Mouse (Mus musculus) layer of hippocampus, adult 2 months (tissue): ENCODE results near the gene Clec12b. TPM values are rescaled to one million over a fixed set of nuclear protein-coding genes. Genes with fewer than 3 reads are reported as not detected.

Experiments used
- DNase-seq, 2 experiments: peaks; one replicate each; pipeline ENCODE4 v3.0.0; 2022; ENCODE audit warnings: low spot score in 2 of 2
- H3K27ac ChIP-seq: fragments of 200-600 bp; 2 replicates; pipeline ENCODE4 v1.8.1; 2022
- H3K4me3 ChIP-seq: fragments of 200-600 bp; 2 replicates; pipeline ENCODE4 v1.8.1; 2022; ENCODE audit warnings: mild to moderate bottlenecking
- CTCF ChIP-seq: fragments of 200-600 bp; conservative IDR thresholded peaks from 2 replicates; pipeline ENCODE4 v1.8.1; 2022; ENCODE audit warnings: antibody characterized with exemption, mild to moderate bottlenecking, moderate library complexity
- long read RNA-seq, 2 experiments: library from polyadenylated mRNA; stranded (forward); transcript quantifications; one replicate each; pipeline ENCODE4 v2.0.0; 2021; ENCODE audit warnings: borderline mapping rate in 2 of 2
- total RNA-seq, 2 experiments: library from RNA; stranded (reverse); gene quantifications; 2 replicates each; pipeline ENCODE4 v1.2.3; 2021

Clec12b gene
- total RNA-seq: not detected
- long read RNA-seq, experiment 1: 0 reads
- long read RNA-seq, experiment 2: 0 reads

DNA sequence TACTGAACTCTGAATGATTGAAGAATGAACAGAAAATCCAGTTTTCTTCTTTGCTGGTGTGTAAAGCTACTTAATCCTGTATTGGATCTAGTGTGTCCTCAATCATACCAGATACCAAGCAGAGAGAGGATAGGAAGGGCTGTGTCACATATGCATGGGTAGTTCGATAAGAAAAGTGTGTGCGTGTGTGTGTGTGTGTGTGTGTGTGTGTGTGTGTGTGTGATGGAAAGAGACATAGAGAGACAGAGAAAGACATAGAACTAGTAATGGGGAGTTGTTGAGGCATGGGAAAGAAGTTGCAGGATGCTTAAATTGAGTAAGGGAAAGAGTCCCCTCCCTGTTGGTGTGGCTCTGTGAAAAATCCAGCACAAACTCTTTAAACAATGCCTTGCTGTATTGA is at the start of gene Clec12b:
Gene Clec12b (minus strand): TSS at position 101 of the 400 bp plus-strand sequence.
- Histone ChIP-seq H3K4me3 (no peak within 1 kb of the TSS), H3K27ac (no peak within 1 kb of the TSS)
- no peak for TF ChIP-seq CTCF
- DNase-seq: no peak

DNA sequence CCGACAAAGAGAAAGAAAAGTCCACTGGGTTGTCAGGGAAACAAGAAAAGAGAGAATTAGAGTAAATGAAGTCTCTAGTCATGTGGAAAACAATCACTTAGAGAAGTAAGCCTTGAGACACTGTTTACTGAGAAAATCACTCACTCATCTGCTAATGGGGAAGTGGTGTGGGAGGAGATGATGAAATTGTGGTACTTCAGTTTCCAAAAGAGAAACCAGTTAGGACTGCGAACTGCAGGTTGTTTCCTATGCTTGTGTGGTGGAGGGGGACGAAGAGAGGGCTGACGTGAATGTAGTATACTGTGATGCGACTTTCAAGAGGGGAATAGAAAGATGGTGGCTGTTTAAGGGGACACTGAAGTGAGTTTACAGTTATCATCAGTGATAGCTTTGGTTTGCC is 48.6 kb upstream of the Clec12b start:
- no peak for DNase-seq
- Histone ChIP-seq H3K4me3 (no peak overlapping the region), H3K27ac (no peak overlapping the region)
- no peak for TF ChIP-seq CTCF

DNA sequence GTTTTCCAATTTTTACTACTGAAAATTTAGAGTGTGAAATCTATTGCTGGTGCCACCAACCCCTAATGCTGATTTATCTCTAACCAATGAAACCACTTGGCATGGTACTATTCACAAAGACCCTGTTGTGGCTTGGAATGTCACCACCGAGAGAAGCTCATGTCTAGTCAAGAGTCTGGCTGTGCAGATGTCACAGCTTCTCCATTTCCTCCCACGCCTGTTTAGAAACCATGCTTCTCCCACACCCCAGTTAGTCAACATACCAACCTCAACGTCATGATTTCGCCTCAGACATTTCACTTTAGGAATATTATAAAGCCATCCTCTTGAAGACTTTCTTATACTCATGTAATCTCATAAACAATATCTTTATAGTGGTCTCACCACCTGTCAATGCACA is 41.6 kb upstream of the Clec12b start:
- Histone ChIP-seq H3K4me3 (no peak overlapping the region), H3K27ac (no peak overlapping the region)
- no peak for TF ChIP-seq CTCF
- no peak for DNase-seq

DNA sequence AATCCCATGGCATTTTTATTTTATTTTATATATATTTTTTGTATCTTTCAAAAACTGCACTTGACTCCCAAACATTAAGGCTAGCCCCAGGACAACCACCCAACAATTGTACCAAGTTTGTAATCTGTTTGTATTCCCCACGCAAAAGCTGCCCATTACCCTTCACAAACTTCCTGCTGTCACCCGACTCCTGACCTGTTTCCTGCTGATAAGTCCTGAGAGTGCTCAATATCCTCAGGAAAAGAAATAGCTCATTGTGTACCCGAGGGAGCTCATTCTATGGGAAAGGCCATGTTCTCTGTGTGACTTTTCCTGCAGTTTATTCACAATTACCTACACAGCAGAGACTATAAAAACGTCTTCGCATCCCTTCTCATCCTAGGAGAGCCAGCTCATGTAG is 40.1 kb upstream of the Clec12b start:
- Histone ChIP-seq H3K27ac (peak overlapping the region; percentile 51; the same call in 1 of the 2 replicates), H3K4me3 (no peak overlapping the region)
- no peak for TF ChIP-seq CTCF
- no peak for DNase-seq

DNA sequence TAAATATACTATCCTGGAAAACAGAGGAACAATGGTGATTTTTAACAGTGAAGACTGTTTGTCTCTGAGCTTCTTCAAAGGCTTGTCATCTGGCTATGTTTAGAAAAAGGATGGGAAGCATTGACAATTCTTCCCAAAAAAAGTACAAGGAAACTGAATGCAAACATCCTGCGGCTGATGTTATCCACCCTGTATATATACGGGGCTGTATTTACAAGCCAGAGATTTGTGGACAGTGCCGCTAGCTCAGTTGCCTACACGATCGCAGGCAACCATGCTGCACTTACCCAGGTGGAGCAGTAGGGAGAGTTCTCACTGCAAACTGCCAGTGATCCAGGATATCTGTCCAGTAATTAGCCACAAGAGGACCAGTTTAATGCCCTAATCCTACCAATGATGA is 39.5 kb upstream of the Clec12b start:
- no peak for DNase-seq
- peak overlapping the region; percentile 51; the same call in 1 of the 2 replicates for H3K27ac ChIP-seq
- H3K4me3 ChIP-seq: no peak overlapping the region
- peak; percentile 30 for TF ChIP-seq CTCF

DNA sequence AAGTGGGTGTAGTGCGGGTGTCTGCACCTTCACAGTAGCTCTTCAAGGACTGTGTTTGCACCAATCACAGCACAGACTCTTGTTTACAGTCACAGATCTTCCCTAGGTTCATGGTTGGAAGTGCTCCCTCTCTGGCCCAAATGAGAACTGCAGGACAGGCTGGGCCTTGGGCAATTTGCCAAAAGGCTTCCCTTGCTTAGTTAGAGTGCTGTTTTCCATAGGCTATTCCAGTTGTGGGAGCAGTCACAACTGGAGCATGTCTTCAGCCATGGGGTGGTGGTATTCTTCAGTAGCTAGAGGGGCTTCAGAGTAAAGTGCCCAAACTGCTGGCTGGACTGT is 38.0 kb upstream of the Clec12b start:
- peak; percentile 94 for TF ChIP-seq CTCF
- DNase-seq: peak; percentile 32 to 72
- Histone ChIP-seq H3K4me3 (no peak overlapping the region), H3K27ac (no peak overlapping the region)

DNA sequence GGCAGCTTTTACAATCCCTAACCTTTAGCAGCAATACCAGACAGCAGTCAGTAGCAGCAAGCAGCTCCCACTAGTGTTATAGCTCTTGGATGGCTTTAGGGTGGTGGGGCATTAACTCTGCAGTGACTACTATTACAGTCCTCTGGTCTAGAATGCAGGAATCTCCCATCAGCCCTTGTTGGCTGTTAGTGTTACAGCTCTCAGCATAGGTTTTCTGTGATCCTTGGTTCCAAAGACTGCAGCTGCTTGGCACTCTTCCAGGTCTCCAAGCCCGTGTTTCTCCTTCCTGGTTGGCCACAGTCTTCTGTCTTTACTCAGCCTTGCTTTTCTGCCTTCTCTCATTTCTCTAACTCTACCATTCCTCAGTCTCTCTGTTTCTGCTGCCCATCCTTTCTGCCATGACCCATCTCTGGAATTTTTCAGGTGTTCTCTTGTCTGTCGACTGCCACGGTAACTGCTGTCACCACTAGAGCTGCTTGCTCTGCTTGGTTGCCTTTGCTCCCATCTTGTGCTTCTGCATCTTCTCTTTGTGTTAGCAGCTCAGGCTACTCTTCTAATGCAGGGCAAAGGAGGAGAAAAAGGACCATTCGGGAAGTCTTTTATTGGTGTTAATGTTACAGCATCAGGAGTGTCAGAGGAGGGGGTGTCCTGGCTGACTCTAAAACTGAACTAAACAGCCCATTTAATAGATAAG is 37.5 kb upstream of the Clec12b start:
- H3K27ac ChIP-seq: no peak overlapping the region
- no peak overlapping the region for H3K4me3 ChIP-seq
- DNase-seq: no peak
- TF ChIP-seq CTCF: no peak

DNA sequence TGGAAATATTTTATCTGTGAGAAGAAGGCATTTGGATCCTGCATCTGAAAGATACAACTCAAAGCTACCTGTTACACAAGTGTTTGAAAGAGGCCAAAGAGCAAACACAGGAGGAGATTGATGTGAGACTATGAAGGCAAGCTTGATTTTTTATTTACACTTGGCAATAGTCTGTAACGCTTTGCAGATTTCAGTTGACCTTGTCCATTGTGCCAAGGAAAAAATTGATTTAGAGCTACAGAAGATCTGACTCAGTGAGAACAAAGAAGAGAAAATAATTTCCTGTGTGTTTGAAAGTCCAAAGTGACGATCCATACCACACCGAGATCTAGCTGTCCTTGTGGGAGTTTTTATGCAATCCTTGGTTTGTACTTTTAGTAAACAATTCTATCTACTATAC is 36.6 kb upstream of the Clec12b start:
- DNase-seq: no peak
- no peak for TF ChIP-seq CTCF
- Histone ChIP-seq H3K27ac (no peak overlapping the region), H3K4me3 (no peak overlapping the region)

DNA sequence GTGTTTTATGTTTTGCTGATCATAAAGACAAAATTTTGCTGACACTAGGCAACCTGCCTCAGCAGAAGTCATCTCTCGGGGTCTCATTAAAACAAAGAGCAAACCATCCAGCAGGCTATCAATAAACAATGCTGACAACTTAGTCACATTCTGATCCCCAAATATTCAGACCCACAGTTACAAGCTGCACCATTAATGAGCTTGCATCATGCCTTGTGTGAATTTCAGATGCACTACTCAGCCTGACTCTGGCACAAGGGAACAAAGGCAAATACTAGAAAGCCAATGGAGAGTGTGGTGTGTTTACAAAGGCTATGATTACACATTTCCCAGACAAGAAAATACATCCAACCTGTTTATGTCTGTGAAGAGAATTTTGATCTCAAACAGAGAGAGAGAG is 28.5 kb upstream of the Clec12b start:
- DNase-seq: no peak
- no peak overlapping the region for H3K4me3 ChIP-seq
- no peak for TF ChIP-seq CTCF
- H3K27ac ChIP-seq: no peak overlapping the region

DNA sequence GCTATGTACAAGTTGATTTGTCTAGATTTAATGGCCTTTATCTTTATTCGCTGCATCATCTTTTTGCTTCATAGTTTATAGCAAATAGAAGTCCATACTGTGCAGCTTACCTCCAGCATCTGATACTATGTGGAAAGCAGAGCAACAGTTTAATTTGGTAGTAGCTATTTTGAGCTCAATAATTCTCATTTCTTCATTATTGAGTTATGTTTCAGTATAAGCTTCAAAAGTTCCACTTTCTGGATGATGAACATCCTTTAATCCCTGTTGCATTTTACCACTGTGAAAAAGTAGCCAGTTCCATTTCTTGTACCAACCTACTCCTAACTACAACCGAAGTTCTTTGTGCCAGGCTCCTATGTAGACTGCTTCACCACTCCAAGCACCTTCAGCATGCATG is 22.9 kb upstream of the Clec12b start, which contains the start of gene Clec9a:
Gene Clec9a (plus strand): TSS at position 301 of the 400 bp plus-strand sequence.
- no peak for TF ChIP-seq CTCF
- no peak for DNase-seq

DNA sequence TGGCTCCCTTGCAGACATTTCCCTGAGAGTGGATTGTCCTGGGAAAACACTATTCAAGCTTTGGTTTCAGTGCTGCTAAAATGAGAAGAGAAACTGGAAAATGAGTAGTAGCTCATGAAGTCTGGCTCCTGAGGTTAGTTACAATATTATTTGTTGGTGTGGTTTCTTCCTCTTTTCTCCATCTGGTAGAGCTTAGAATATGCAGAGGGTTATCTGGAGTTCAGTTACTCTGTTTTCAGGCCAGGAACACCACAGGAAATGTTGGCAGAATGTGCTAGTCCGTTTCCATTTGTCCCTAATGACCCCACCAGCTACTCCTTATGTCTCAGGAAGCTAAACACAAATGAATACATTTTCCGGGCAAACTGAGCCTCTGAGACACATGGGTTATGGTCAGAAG is 21.6 kb upstream of the Clec12b start:
- Histone ChIP-seq H3K4me3 (no peak overlapping the region), H3K27ac (no peak overlapping the region)
- no peak for TF ChIP-seq CTCF
- DNase-seq: no peak

More for the DNA sequence above, 22.9 kb upstream of the Clec12b start, which contains the start of gene Clec9a:
- Histone ChIP-seq H3K27ac (no peak within 1 kb of the TSS), H3K4me3 (no peak within 1 kb of the TSS)

DNA sequence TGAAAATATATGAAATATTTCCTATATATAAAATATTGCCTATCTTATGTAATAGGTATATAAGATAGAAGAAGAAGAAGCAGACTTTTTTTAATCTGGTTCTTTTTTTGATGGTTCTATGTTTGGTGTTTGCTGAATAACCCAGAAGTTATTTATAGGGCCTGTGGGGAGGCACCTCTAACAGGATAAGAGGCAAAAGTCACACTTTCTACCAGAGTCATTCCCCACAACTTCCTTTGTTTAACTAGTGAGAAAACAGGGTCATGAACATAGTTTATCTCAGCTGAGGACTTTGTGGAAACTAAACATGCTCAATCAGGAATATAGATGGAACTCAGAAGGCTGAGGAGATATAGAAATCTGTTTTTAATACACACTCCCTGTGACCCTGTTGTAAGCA is 20.3 kb upstream of the Clec12b start:
- DNase-seq: no peak
- no peak overlapping the region for H3K27ac ChIP-seq
- TF ChIP-seq CTCF: no peak
- H3K4me3 ChIP-seq: no peak overlapping the region

DNA sequence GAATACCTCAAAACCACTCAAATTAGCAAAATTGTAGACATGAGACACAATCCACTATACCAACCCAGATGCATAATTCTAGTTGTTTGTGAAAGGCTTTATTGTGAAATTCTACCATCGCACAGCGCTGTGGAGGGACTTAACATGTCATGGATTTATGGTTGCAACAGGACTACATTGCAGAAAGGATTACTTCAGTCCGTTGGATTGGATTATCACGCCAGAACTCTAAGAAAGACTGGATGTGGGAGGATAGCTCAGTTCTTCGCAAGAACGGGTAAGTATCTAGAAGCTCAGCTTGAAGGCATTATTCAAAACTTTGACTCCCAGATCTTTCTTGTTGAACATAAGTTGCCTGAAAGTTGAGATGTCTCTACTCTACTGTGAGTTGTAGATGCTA is 17.7 kb upstream of the Clec12b start:
- no peak overlapping the region for H3K4me3 ChIP-seq
- no peak for TF ChIP-seq CTCF
- DNase-seq: no peak
- H3K27ac ChIP-seq: no peak overlapping the region

DNA sequence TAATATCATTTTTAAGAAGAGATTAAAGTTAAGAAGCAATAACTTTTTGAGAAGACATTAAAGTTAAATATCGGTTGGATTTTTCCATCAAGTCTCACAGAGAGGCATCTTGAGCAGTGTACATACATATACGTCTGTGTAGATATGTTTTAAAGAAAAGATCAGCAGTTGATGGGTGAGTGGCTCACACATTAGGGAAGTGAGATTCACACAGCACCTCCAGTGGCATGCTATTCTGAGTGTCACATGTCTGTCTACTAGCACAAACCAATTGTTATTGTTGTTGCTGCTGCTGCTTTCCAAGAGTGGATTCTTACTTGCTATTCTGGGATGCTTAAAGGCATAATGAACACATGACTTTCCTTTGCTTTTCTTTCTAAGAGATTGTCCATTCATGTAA is 16.7 kb upstream of the Clec12b start:
- no peak for DNase-seq
- no peak for TF ChIP-seq CTCF
- H3K4me3 ChIP-seq: no peak overlapping the region
- no peak overlapping the region for H3K27ac ChIP-seq
